Mouse (Mus musculus): ENCODE data around the gene Ado. TPM values are rescaled to one million over a fixed set of nuclear protein-coding genes. Genes with fewer than 3 reads are reported as not detected.

Gene Ado
- polyA plus RNA-seq (2014; fragmentation: Nextera tagmentation; extraction: Ambion mirVana), result 87.2 and 88.8 TPM in 2 replicates

DNA sequence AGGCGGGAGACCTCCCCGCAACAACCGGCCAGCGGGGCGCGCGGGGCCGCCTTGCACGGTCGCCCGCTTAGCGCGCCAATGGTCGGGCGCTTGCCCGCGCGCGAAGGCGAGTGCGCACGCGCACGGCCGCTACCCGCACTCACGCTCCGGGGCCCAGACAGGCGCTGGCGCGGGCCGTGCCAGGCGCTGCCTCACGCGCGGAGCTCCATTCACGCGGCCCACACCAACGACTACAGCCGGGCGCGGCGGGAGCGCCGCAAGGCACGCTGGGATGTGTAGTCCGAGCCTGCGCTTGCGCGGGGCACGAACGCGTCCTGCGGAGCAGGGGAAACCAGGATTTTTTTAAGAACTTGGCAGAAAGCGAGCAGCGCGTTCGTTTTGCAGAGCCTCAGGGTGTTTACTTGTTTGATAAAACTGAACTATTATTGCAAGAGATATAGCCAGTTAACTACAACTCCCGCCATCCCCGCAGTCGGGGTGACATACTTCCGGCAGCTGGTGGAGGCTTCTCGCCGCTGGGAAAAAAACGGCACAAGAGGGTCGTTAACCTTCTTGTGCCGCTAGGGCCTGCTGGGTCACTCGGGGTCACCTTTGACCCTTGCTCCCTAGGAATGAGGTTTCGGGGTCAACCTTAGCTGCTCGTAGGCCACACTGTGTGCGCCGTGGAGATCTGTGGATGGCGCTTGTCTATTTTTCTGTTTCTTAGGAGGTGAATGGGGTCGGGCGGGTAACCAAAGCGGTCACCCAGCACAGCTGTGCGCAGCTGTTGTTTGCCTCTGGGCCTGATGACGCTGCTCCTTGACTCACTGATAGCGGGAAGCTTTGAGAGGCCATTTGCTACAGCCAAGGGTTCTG is at the start of gene Ado:
Ado (minus strand) TSS at position 79 of the 855 bp plus-strand sequence.
- H3K27me3 ChIP-seq (ENCODE audit: control insufficient read depth, insufficient read depth, low read length), result no peaks in the 10 kb centered on the region
- DNase-seq (ENCODE audit: low spot score) (peak; percentile 92), ATAC-seq (ENCODE audit: insufficient read depth, low FRiP score, low TSS enrichment) (peak; percentile 98)
- peak within 1 kb of the TSS; percentile 91 for H3K27ac ChIP-seq (ENCODE audit: low read depth, low read length)
- H3K4me2 ChIP-seq (ENCODE audit: low read depth), result peak within 1 kb of the TSS; percentile 97
- under 1% methylated on average over 79 of the region's 79 CpGs for WGBS
- peak within 1 kb of the TSS; percentile 83 for H3K4me3 ChIP-seq (ENCODE audit: low read depth, low read length)
- H3K9me3 ChIP-seq (ENCODE audit: control insufficient read depth, low read length), result no peaks in the 10 kb centered on the region
- no peaks in the 10 kb centered on the region for H3K36me3 ChIP-seq (ENCODE audit: control insufficient read depth, insufficient read depth, low read length)
- peaks cover 14% of the 10 kb centered on the region for H3K4me1 ChIP-seq (ENCODE audit: control insufficient read depth, insufficient read depth, low read length)
- peak within 1 kb of the TSS; percentile 81 for H3K9ac ChIP-seq (ENCODE audit: low read length)

DNA sequence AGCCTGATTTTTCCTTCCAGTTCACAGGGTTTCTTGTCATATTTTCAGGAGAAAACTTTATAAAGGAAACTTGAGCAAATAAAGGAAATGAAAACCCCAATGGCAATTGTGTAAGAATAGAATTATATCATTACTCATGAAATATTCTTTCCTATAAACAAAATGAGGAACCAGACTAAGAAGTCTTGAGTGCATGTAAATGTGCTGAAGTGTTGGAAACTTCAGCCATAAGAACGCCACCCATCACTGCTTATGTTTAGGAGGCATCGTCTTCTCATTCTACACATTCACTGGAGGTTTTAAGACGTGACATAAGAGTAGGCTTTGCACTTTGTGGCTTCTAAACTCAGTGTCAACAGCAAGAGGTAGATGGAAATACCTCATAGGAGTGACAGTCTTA is 46.5 kb upstream of the Ado start:
- ATAC-seq (ENCODE audit: insufficient read depth, low FRiP score, low TSS enrichment) (no peak), DNase-seq (ENCODE audit: low spot score) (no peak)
- Histone ChIP-seq H3K4me1 (ENCODE audit: control insufficient read depth, insufficient read depth, low read length) (no peaks in the 10 kb centered on the region), H3K9me3 (ENCODE audit: control insufficient read depth, low read length) (no peaks in the 10 kb centered on the region), H3K27ac (ENCODE audit: low read depth, low read length) (no peak overlapping the region), H3K4me3 (ENCODE audit: low read depth, low read length) (no peak overlapping the region), H3K4me2 (ENCODE audit: low read depth) (no peak overlapping the region), H3K36me3 (ENCODE audit: control insufficient read depth, insufficient read depth, low read length) (no peaks in the 10 kb centered on the region), H3K27me3 (ENCODE audit: control insufficient read depth, insufficient read depth, low read length) (no peaks in the 10 kb centered on the region), H3K9ac (ENCODE audit: low read length) (no peak overlapping the region)
- WGBS, result 88% methylated on average over 3 of the region's 3 CpGs

DNA sequence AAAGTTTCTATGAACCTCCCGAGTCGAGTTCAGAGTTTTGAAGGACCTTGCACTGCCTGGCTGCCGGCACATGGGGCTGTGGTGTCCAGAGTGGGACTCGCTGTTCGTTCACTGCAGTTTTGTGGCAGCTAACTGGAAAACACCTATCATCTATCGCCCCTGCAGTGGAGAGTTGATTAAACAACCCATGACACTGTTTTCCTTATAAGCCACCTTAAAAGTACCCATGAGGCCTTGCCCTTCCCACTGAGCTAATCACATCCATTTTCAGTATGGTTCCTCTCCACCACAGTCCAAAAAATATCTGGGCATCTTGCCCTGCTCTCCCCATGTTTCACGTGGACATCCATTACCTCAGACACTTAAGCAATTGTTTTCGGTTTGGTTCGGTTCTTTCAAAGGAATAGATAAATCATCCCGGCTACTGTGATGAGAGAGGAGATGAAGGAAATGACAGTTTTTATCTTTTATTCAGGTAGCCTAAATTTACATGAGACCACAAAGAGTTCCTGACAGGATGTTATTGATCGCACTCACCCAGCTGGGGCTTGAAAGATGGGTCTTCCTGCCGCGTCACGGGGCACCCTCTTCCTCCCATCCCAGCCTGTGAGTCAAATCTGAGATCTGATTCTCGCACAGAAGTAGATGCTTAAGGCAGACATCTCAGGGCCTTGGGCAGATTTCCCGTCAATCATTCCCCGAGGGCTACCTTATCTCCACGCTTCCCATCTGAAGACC is 37.3 kb upstream of the Ado start:
- DNase-seq (ENCODE audit: low spot score), result no peak
- 89% methylated on average over 18 of the region's 18 CpGs for WGBS
- no peak overlapping the region for H3K4me3 ChIP-seq (ENCODE audit: low read depth, low read length)
- no peak overlapping the region for H3K4me2 ChIP-seq (ENCODE audit: low read depth)
- no peak overlapping the region for H3K27ac ChIP-seq (ENCODE audit: low read depth, low read length)
- H3K36me3 ChIP-seq (ENCODE audit: control insufficient read depth, insufficient read depth, low read length), result no peaks in the 10 kb centered on the region
- ATAC-seq (ENCODE audit: insufficient read depth, low FRiP score, low TSS enrichment), result no peak
- no peaks in the 10 kb centered on the region for H3K27me3 ChIP-seq (ENCODE audit: control insufficient read depth, insufficient read depth, low read length)
- H3K9ac ChIP-seq (ENCODE audit: low read length), result no peak overlapping the region
- H3K9me3 ChIP-seq (ENCODE audit: control insufficient read depth, low read length), result no peaks in the 10 kb centered on the region
- no peaks in the 10 kb centered on the region for H3K4me1 ChIP-seq (ENCODE audit: control insufficient read depth, insufficient read depth, low read length)

DNA sequence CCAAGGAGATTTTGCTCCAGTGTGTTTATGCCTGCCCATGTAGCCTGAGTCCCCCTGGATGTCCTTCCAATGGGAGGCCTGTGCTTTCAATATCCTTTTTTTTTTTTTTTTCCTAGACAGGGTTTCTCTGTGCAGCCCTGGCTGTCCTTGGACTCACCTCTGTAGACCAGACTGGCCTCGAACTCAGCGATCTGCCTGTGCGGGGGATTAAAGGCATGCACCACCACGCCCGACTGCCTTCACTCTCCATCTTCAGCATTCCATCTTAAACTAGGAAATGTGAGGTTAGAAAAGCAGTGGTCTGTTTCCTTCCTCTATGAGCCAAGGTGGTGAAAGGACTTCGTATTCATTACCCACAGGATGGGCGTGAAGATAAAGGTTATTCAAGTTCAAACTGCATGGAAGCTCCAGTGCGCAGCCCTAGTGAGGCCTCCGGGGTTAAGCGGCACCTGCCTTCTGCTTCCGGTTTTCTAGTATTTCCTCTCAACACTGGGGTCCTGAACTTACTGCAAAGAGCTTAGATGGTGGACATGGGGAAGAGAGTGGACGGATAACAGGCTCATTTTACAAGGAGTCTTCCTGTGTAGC is 33.0 kb upstream of the Ado start:
- WGBS, result 84% methylated on average over 12 of the region's 12 CpGs
- no peaks in the 10 kb centered on the region for H3K36me3 ChIP-seq (ENCODE audit: control insufficient read depth, insufficient read depth, low read length)
- no peak overlapping the region for H3K4me2 ChIP-seq (ENCODE audit: low read depth)
- ATAC-seq (ENCODE audit: insufficient read depth, low FRiP score, low TSS enrichment) (no peak), DNase-seq (ENCODE audit: low spot score) (no peak)
- no peak overlapping the region for H3K4me3 ChIP-seq (ENCODE audit: low read depth, low read length)
- no peaks in the 10 kb centered on the region for H3K9me3 ChIP-seq (ENCODE audit: control insufficient read depth, low read length)
- no peak overlapping the region for H3K27ac ChIP-seq (ENCODE audit: low read depth, low read length)
- H3K27me3 ChIP-seq (ENCODE audit: control insufficient read depth, insufficient read depth, low read length), result no peaks in the 10 kb centered on the region
- H3K9ac ChIP-seq (ENCODE audit: low read length), result no peak overlapping the region
- H3K4me1 ChIP-seq (ENCODE audit: control insufficient read depth, insufficient read depth, low read length), result no peaks in the 10 kb centered on the region

DNA sequence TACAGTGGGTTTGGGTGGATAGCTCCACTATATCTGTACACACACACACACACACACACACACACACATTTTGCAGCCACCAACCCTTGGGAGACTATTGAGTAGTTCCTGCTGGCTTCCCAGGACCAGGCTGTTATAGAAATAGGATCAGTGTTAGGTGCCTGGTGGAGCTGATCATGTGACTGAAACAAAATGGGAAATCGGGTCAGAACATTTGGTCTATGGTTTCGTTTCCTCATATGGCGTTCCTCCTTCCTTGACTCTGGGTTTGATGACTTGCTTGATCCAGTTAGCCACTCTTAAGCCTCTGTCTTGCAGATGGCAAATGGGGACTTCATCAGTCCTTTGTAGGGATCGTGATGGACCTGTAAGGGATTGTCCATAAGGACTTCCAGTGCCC is 31.1 kb upstream of the Ado start:
- ATAC-seq (ENCODE audit: insufficient read depth, low FRiP score, low TSS enrichment) (no peak), DNase-seq (ENCODE audit: low spot score) (no peak)
- H3K9ac ChIP-seq (ENCODE audit: low read length), result no peak overlapping the region
- H3K4me2 ChIP-seq (ENCODE audit: low read depth), result no peak overlapping the region
- H3K27ac ChIP-seq (ENCODE audit: low read depth, low read length), result no peak overlapping the region
- H3K4me3 ChIP-seq (ENCODE audit: low read depth, low read length), result no peak overlapping the region
- H3K4me1 ChIP-seq (ENCODE audit: control insufficient read depth, insufficient read depth, low read length), result no peaks in the 10 kb centered on the region
- 88% methylated on average over 4 of the region's 4 CpGs for WGBS
- no peaks in the 10 kb centered on the region for H3K27me3 ChIP-seq (ENCODE audit: control insufficient read depth, insufficient read depth, low read length)
- no peaks in the 10 kb centered on the region for H3K9me3 ChIP-seq (ENCODE audit: control insufficient read depth, low read length)
- H3K36me3 ChIP-seq (ENCODE audit: control insufficient read depth, insufficient read depth, low read length), result no peaks in the 10 kb centered on the region

DNA sequence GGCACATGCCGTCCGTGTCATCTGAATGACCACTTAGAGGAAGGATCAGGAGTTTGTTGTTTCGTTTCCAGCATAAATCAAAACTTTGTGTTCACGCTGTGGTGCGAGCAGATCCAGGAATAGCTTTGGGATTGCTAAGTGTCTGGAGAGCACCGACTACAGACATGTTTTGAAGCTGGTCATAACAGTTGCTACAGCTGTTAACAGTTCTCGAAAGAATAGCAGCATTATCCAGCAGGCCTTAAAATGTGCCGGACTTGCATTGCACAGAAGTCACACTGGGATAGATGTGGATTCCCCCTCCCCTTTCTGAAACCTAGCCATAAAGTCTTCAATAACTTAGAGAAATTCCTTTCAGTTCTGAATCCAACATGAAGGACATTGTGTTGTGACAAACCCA is 24.6 kb upstream of the Ado start:
- WGBS, result 61% methylated on average over 8 of the region's 8 CpGs
- Histone ChIP-seq H3K27me3 (ENCODE audit: control insufficient read depth, insufficient read depth, low read length) (no peaks in the 10 kb centered on the region), H3K4me3 (ENCODE audit: low read depth, low read length) (no peak overlapping the region), H3K4me2 (ENCODE audit: low read depth) (no peak overlapping the region), H3K9me3 (ENCODE audit: control insufficient read depth, low read length) (no peaks in the 10 kb centered on the region), H3K36me3 (ENCODE audit: control insufficient read depth, insufficient read depth, low read length) (no peaks in the 10 kb centered on the region), H3K9ac (ENCODE audit: low read length) (no peak overlapping the region), H3K4me1 (ENCODE audit: control insufficient read depth, insufficient read depth, low read length) (no peaks in the 10 kb centered on the region), H3K27ac (ENCODE audit: low read depth, low read length) (no peak overlapping the region)
- DNase-seq (ENCODE audit: low spot score) (no peak), ATAC-seq (ENCODE audit: insufficient read depth, low FRiP score, low TSS enrichment) (no peak)

DNA sequence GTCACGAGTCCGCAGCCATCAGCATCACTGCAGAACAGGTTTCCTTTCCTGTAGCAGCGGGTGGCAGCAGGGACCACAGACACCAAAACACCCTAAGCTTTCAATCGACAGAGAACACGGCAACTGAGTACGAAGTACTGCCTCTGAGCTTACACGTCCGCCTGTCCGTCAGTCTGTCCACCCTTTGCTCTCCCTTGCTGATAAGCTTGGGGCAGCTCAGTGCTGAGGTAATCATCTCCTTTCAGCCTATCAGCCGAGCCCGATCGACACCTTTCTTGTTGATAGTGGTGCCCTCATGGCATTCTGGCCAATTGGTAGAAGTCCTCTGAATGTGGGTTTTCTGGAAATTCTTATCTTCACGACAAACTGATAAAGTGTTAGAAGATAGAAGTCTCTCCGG is 22.7 kb upstream of the Ado start:
- Histone ChIP-seq H3K4me2 (ENCODE audit: low read depth) (no peak overlapping the region), H3K9ac (ENCODE audit: low read length) (no peak overlapping the region), H3K27ac (ENCODE audit: low read depth, low read length) (no peak overlapping the region), H3K36me3 (ENCODE audit: control insufficient read depth, insufficient read depth, low read length) (no peaks in the 10 kb centered on the region), H3K4me3 (ENCODE audit: low read depth, low read length) (no peak overlapping the region), H3K4me1 (ENCODE audit: control insufficient read depth, insufficient read depth, low read length) (no peaks in the 10 kb centered on the region), H3K27me3 (ENCODE audit: control insufficient read depth, insufficient read depth, low read length) (no peaks in the 10 kb centered on the region), H3K9me3 (ENCODE audit: control insufficient read depth, low read length) (no peaks in the 10 kb centered on the region)
- DNase-seq (ENCODE audit: low spot score) (no peak), ATAC-seq (ENCODE audit: insufficient read depth, low FRiP score, low TSS enrichment) (no peak)
- whole genome bisulfite sequencing, result 94% methylated on average over 14 of the region's 14 CpGs

DNA sequence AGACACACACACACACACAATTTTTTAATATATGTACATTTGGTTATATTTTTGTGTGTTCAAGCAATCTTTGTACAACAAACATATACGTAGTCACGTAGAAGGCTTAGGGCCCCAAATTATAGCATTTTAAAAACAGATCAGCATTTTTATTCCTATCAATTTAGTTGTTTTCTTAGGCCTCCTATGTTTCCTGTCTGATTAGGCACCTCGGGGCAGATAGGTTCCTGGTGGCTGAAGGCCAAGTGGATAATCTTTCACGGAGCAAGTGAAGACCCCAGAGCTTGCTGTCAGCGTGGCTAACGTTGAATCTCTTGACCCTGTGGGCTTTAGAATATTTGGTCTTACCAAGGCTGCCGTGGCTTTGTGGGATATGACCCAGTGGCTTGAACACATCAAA is 20.8 kb upstream of the Ado start:
- Histone ChIP-seq H3K4me2 (ENCODE audit: low read depth) (no peak overlapping the region), H3K4me3 (ENCODE audit: low read depth, low read length) (no peak overlapping the region), H3K27me3 (ENCODE audit: control insufficient read depth, insufficient read depth, low read length) (no peaks in the 10 kb centered on the region), H3K36me3 (ENCODE audit: control insufficient read depth, insufficient read depth, low read length) (no peaks in the 10 kb centered on the region), H3K27ac (ENCODE audit: low read depth, low read length) (no peak overlapping the region), H3K9me3 (ENCODE audit: control insufficient read depth, low read length) (no peaks in the 10 kb centered on the region), H3K4me1 (ENCODE audit: control insufficient read depth, insufficient read depth, low read length) (no peaks in the 10 kb centered on the region), H3K9ac (ENCODE audit: low read length) (no peak overlapping the region)
- WGBS, result 91% methylated on average over 7 of the region's 7 CpGs
- DNase-seq (ENCODE audit: low spot score) (no peak), ATAC-seq (ENCODE audit: insufficient read depth, low FRiP score, low TSS enrichment) (no peak)

Measured in neural tube, embryonic 11.5 days (tissue).